Mouse (Mus musculus) liver, embryonic 13.5 days (tissue): ENCODE results near the gene Runx1. TPM values are rescaled to one million over a fixed set of nuclear protein-coding genes. Genes with fewer than 3 reads are reported as not detected.

Experiments
- ATAC-seq: fragments of 200-750 bp; cut with Nextera tagmentation; 2 replicates; pipeline ENCODE4 v1.8.0; 2017; ENCODE audit warnings: low read depth, mild to moderate bottlenecking, moderate number of reproducible peaks, moderate library complexity
- DNase-seq: peaks from one replicate; pipeline ENCODE4 v3.0.0; 2022
- H3K27ac ChIP-seq: fragments of 300-500 bp; sonication (generic); 2 replicates; pipeline ENCODE4 v1.5.1; 2015; ENCODE audit warnings: moderate library complexity, mild to moderate bottlenecking, inconsistent platforms
- H3K27me3 ChIP-seq: fragments of 300-500 bp; sonication (generic); 2 replicates; pipeline ENCODE4 v1.6.1; 2015; ENCODE audit warnings: mild to moderate bottlenecking, inconsistent platforms
- H3K36me3 ChIP-seq: fragments of 300-500 bp; sonication (generic); 2 replicates; pipeline ENCODE4 v1.6.1; 2015; ENCODE audit warnings: mild to moderate bottlenecking, inconsistent platforms
- H3K4me1 ChIP-seq: fragments of 300-500 bp; sonication (generic); replicated peaks from 2 replicates; pipeline ENCODE4 v1.6.1; 2015; ENCODE audit warnings: inconsistent platforms
- H3K4me2 ChIP-seq: fragments of 300-500 bp; sonication (generic); 2 replicates; pipeline ENCODE4 v1.6.1; 2015; ENCODE audit warnings: inconsistent platforms, mild to moderate bottlenecking, moderate library complexity
- H3K4me3 ChIP-seq: fragments of 300-500 bp; sonication (generic); replicated peaks from 2 replicates; pipeline ENCODE4 v1.5.1; 2015; ENCODE audit warnings: mild to moderate bottlenecking, inconsistent platforms
- H3K9ac ChIP-seq: fragments of 300-500 bp; sonication (generic); 2 replicates; pipeline ENCODE4 v1.6.1; 2015; ENCODE audit warnings: mild to moderate bottlenecking, inconsistent platforms
- H3K9me3 ChIP-seq: fragments of 300-500 bp; sonication (generic); replicated peaks from 2 replicates; pipeline ENCODE4 v1.6.1; 2016; ENCODE audit warnings: inconsistent platforms
- WGBS: fragments of 180-500 bp; shearing (Covaris S2); methylation state at CpG from one replicate; pipeline ENCODE4 v1.1.7; 2015; ENCODE audit not compliant: insufficient replicate concordance; 5-methylcytosine and 5-hydroxymethylcytosine counted together
- polyA plus RNA-seq: library from polyadenylated mRNA; unstranded; fragments of >200 nt; fragmentation: Nextera tagmentation; extraction: Ambion mirVana; gene quantifications from 2 replicates; pipeline ENCODE4 v1.2.1, GENCODE M21; 2015

Gene Runx1
- polyA plus RNA-seq, 1 experiment from 2014 or later, result 5.9 TPM

GRCm38 (mm10) chr16:92697227-92697736 lies 128.7 kb downstream of the Runx1 start:
- DNase-seq (peak; percentile 87), ATAC-seq (peak; percentile 93)
- Histone ChIP-seq H3K36me3 (no peaks in the 10 kb centered on the region), H3K9ac (peak overlapping the region; percentile 90), H3K4me1 (peaks cover 76% of the 10 kb centered on the region), H3K27me3 (peaks cover 47% of the 10 kb centered on the region), H3K27ac (peak overlapping the region; percentile 92), H3K4me2 (peak overlapping the region; percentile 100), H3K9me3 (no peaks in the 10 kb centered on the region), H3K4me3 (peak overlapping the region; percentile 80)
- WGBS, result under 1% methylated on average over 53 of the region's 53 CpGs

GRCm38 (mm10) chr16:92696411-92697015 lies 129.4 kb downstream of the Runx1 start:
- Histone ChIP-seq H3K36me3 (no peaks in the 10 kb centered on the region), H3K9me3 (no peaks in the 10 kb centered on the region), H3K4me2 (peak overlapping the region; percentile 100), H3K27ac (peak overlapping the region; percentile 80), H3K4me3 (peak overlapping the region; percentile 80), H3K9ac (peak overlapping the region; percentile 90), H3K4me1 (peaks cover 80% of the 10 kb centered on the region), H3K27me3 (peaks cover 47% of the 10 kb centered on the region)
- DNase-seq (peak; percentile 43), ATAC-seq (peak; percentile 10; the same call in 1 of the 2 replicates)
- WGBS, result 0% methylated on average over 24 of the region's 24 CpGs

- ATAC-seq (no peak), DNase-seq (no peak)
- H3K36me3 ChIP-seq, result no peaks in the 10 kb centered on the region
- H3K27ac ChIP-seq, result peak overlapping the region; percentile 30
- peaks cover 83% of the 10 kb centered on the region for H3K4me1 ChIP-seq
- peak overlapping the region; percentile 100 for H3K4me2 ChIP-seq
- peak overlapping the region; percentile 90 for H3K9ac ChIP-seq
- no peaks in the 10 kb centered on the region for H3K9me3 ChIP-seq
- H3K4me3 ChIP-seq, result peak overlapping the region; percentile 80
- H3K27me3 ChIP-seq, result peaks cover 47% of the 10 kb centered on the region
- WGBS, result 5% methylated on average over 12 of the region's 12 CpGs
These were observed 130.0 kb downstream of the Runx1 start for GRCm38 (mm10) chr16:92695981-92696380.

GRCm38 (mm10) chr16:92695200-92695921 lies 130.6 kb downstream of the Runx1 start:
- no peaks in the 10 kb centered on the region for H3K36me3 ChIP-seq
- H3K9me3 ChIP-seq, result no peaks in the 10 kb centered on the region
- no peak for ATAC-seq
- under 1% methylated on average over 43 of the region's 43 CpGs for WGBS
- peaks cover 84% of the 10 kb centered on the region for H3K4me1 ChIP-seq
- peak overlapping the region; percentile 90 for H3K9ac ChIP-seq
- peaks cover 42% of the 10 kb centered on the region for H3K27me3 ChIP-seq
- peak overlapping the region; percentile 30 for H3K27ac ChIP-seq
- peak overlapping the region; percentile 80 for H3K4me3 ChIP-seq
- peak; percentile 46 for DNase-seq
- H3K4me2 ChIP-seq, result peak overlapping the region; percentile 100

- WGBS, result 4% methylated on average over 16 of the region's 19 CpGs
- H3K36me3 ChIP-seq, result no peaks in the 10 kb centered on the region
- ATAC-seq, result no peak
- DNase-seq, result no peak
- peak overlapping the region; percentile 90 for H3K9ac ChIP-seq
- peaks cover 35% of the 10 kb centered on the region for H3K27me3 ChIP-seq
- peaks cover 77% of the 10 kb centered on the region for H3K4me1 ChIP-seq
- peak overlapping the region; percentile 100 for H3K4me2 ChIP-seq
- peak overlapping the region; percentile 80 for H3K4me3 ChIP-seq
- H3K27ac ChIP-seq, result no peak overlapping the region
- no peaks in the 10 kb centered on the region for H3K9me3 ChIP-seq
These were observed 131.3 kb downstream of the Runx1 start for GRCm38 (mm10) chr16:92694496-92695106.

GRCm38 (mm10) chr16:92690759-92691158 lies 135.2 kb downstream of the Runx1 start:
- Histone ChIP-seq H3K36me3 (peaks cover 22% of the 10 kb centered on the region), H3K4me2 (no peak overlapping the region), H3K27ac (no peak overlapping the region), H3K4me1 (peaks cover 45% of the 10 kb centered on the region), H3K4me3 (no peak overlapping the region), H3K27me3 (peaks cover 20% of the 10 kb centered on the region), H3K9ac (no peak overlapping the region), H3K9me3 (no peaks in the 10 kb centered on the region)
- ATAC-seq (no peak), DNase-seq (no peak)
- WGBS, result 30% methylated on average over 7 of the region's 7 CpGs

- H3K4me2 ChIP-seq, result no peak overlapping the region
- H3K27me3 ChIP-seq, result peaks cover 4% of the 10 kb centered on the region; the same call in 1 of the 2 replicates
- no peak overlapping the region for H3K9ac ChIP-seq
- no peak overlapping the region for H3K4me3 ChIP-seq
- DNase-seq (no peak), ATAC-seq (no peak)
- peaks cover 28% of the 10 kb centered on the region for H3K4me1 ChIP-seq
- H3K27ac ChIP-seq, result no peak overlapping the region
- H3K36me3 ChIP-seq, result peaks cover 29% of the 10 kb centered on the region
- no peaks in the 10 kb centered on the region for H3K9me3 ChIP-seq
- WGBS, result 90% methylated on average over 21 of the region's 21 CpGs
These were observed 137.0 kb downstream of the Runx1 start for GRCm38 (mm10) chr16:92688941-92689340.

- Histone ChIP-seq H3K4me3 (no peak overlapping the region), H3K4me2 (no peak overlapping the region), H3K9ac (no peak overlapping the region), H3K9me3 (no peaks in the 10 kb centered on the region), H3K27me3 (no peaks in the 10 kb centered on the region), H3K36me3 (peaks cover 36% of the 10 kb centered on the region), H3K27ac (no peak overlapping the region), H3K4me1 (peaks cover 14% of the 10 kb centered on the region)
- no peak for ATAC-seq
- DNase-seq, result no peak
- WGBS, result 79% methylated on average over 10 of the region's 10 CpGs
These were observed 139.0 kb downstream of the Runx1 start for GRCm38 (mm10) chr16:92686978-92687377.

GRCm38 (mm10) chr16:92685766-92686315 lies 140.1 kb downstream of the Runx1 start:
- Histone ChIP-seq H3K4me1 (peaks cover 5% of the 10 kb centered on the region), H3K36me3 (peaks cover 37% of the 10 kb centered on the region), H3K4me2 (no peak overlapping the region), H3K27me3 (no peaks in the 10 kb centered on the region), H3K9ac (no peak overlapping the region), H3K27ac (no peak overlapping the region), H3K9me3 (no peaks in the 10 kb centered on the region), H3K4me3 (no peak overlapping the region)
- DNase-seq (no peak), ATAC-seq (no peak)
- 58% methylated on average over 6 of the region's 6 CpGs for WGBS

GRCm38 (mm10) chr16:92684423-92685211 lies 141.3 kb downstream of the Runx1 start:
- Histone ChIP-seq H3K27ac (no peak overlapping the region), H3K9me3 (no peaks in the 10 kb centered on the region), H3K4me2 (no peak overlapping the region), H3K27me3 (no peaks in the 10 kb centered on the region), H3K36me3 (peaks cover 44% of the 10 kb centered on the region), H3K4me3 (no peak overlapping the region), H3K4me1 (no peaks in the 10 kb centered on the region; the same call in 1 of the 2 replicates), H3K9ac (no peak overlapping the region)
- ATAC-seq (no peak), DNase-seq (no peak)
- 84% methylated on average over 21 of the region's 21 CpGs for WGBS
